Mouse (Mus musculus): ENCODE measurements around the gene Gal. TPM values are rescaled to one million over a fixed set of nuclear protein-coding genes. Genes with fewer than 3 reads are reported as not detected.
A peak's percentile ranks its signal among the peaks of the same experiment; 100 is the strongest.

The Gal gene
- polyA plus RNA-seq, 1 experiment from 2014 or later: 13.9 TPM

GRCm38 (mm10) chr19:3429156-3429816, 14.9 kb upstream of the Gal start:
- Histone ChIP-seq H3K27me3 (ENCODE audit: control insufficient read depth, insufficient read depth, low read length) (no peaks in the 10 kb centered on the region), H3K36me3 (ENCODE audit: control insufficient read depth, insufficient read depth, low read length) (no peaks in the 10 kb centered on the region), H3K9me3 (ENCODE audit: control insufficient read depth, low read length) (no peaks in the 10 kb centered on the region), H3K9ac (replicated peaks; ENCODE audit: low read depth, low read length) (no peak overlapping the region), H3K27ac (ENCODE audit: low read depth, low read length) (no peak overlapping the region; the same call in 1 of the 2 replicates), H3K4me1 (ENCODE audit: control insufficient read depth, insufficient read depth, low read length) (0 out of 2 replicates have a peak, but pooled peaks cover 3% of the 10 kb centered on the region), H3K4me3 (ENCODE audit: low read depth, low read length) (no peak overlapping the region), H3K4me2 (ENCODE audit: low read depth, low read length) (no peak overlapping the region)
- WGBS: 52% methylated on average over 7 of the region's 7 CpGs
- ATAC-seq (ENCODE audit: low read depth): no peak

GRCm38 (mm10) chr19:3428057-3428830, 13.9 kb upstream of the Gal start:
- Histone ChIP-seq H3K4me1 (ENCODE audit: control insufficient read depth, insufficient read depth, low read length) (0 out of 2 replicates have a peak, but pooled peaks cover 3% of the 10 kb centered on the region), H3K9me3 (ENCODE audit: control insufficient read depth, low read length) (no peaks in the 10 kb centered on the region), H3K4me2 (ENCODE audit: low read depth, low read length) (no peak overlapping the region), H3K9ac (replicated peaks; ENCODE audit: low read depth, low read length) (no peak overlapping the region), H3K27me3 (ENCODE audit: control insufficient read depth, insufficient read depth, low read length) (no peaks in the 10 kb centered on the region), H3K4me3 (ENCODE audit: low read depth, low read length) (no peak overlapping the region), H3K36me3 (ENCODE audit: control insufficient read depth, insufficient read depth, low read length) (no peaks in the 10 kb centered on the region), H3K27ac (ENCODE audit: low read depth, low read length) (no peak overlapping the region)
- ATAC-seq (ENCODE audit: low read depth): no peak
- 71% methylated on average over 15 of the region's 15 CpGs for whole genome bisulfite sequencing

- H3K27ac ChIP-seq (ENCODE audit: low read depth, low read length): no peak overlapping the region
- H3K9me3 ChIP-seq (ENCODE audit: control insufficient read depth, low read length): no peaks in the 10 kb centered on the region
- 0 out of 2 replicates have a peak, but pooled peaks cover 3% of the 10 kb centered on the region for H3K4me1 ChIP-seq (ENCODE audit: control insufficient read depth, insufficient read depth, low read length)
- ATAC-seq (ENCODE audit: low read depth): no peak
- H3K27me3 ChIP-seq (ENCODE audit: control insufficient read depth, insufficient read depth, low read length): no peaks in the 10 kb centered on the region
- H3K36me3 ChIP-seq (ENCODE audit: control insufficient read depth, insufficient read depth, low read length): no peaks in the 10 kb centered on the region
- 88% methylated on average over 2 of the region's 2 CpGs for WGBS
- H3K4me3 ChIP-seq (ENCODE audit: low read depth, low read length): no peak overlapping the region
- no peak overlapping the region for H3K4me2 ChIP-seq (ENCODE audit: low read depth, low read length)
- no peak overlapping the region for H3K9ac ChIP-seq (replicated peaks; ENCODE audit: low read depth, low read length)
Observed at GRCm38 (mm10) chr19:3424214-3424613, 9.9 kb upstream of the Gal start.

- Histone ChIP-seq H3K4me3 (ENCODE audit: low read depth, low read length) (no peak overlapping the region), H3K27ac (ENCODE audit: low read depth, low read length) (no peak overlapping the region), H3K4me1 (ENCODE audit: control insufficient read depth, insufficient read depth, low read length) (no peaks in the 10 kb centered on the region), H3K36me3 (ENCODE audit: control insufficient read depth, insufficient read depth, low read length) (no peaks in the 10 kb centered on the region), H3K9ac (replicated peaks; ENCODE audit: low read depth, low read length) (no peak overlapping the region), H3K4me2 (ENCODE audit: low read depth, low read length) (no peak overlapping the region), H3K9me3 (ENCODE audit: control insufficient read depth, low read length) (no peaks in the 10 kb centered on the region), H3K27me3 (ENCODE audit: control insufficient read depth, insufficient read depth, low read length) (no peaks in the 10 kb centered on the region)
- 65% methylated on average over 4 of the region's 4 CpGs for WGBS
- ATAC-seq (ENCODE audit: low read depth): no peak
Observed at GRCm38 (mm10) chr19:3422981-3423380, 8.6 kb upstream of the Gal start.

- 28% methylated on average over 6 of the region's 6 CpGs for WGBS
- no peaks in the 10 kb centered on the region for H3K27me3 ChIP-seq (ENCODE audit: control insufficient read depth, insufficient read depth, low read length)
- no peak overlapping the region for H3K9ac ChIP-seq (replicated peaks; ENCODE audit: low read depth, low read length)
- H3K27ac ChIP-seq (ENCODE audit: low read depth, low read length): no peak overlapping the region
- ATAC-seq (ENCODE audit: low read depth): peak; percentile 49; the same call in 1 of the 2 replicates
- no peaks in the 10 kb centered on the region for H3K4me1 ChIP-seq (ENCODE audit: control insufficient read depth, insufficient read depth, low read length)
- H3K9me3 ChIP-seq (ENCODE audit: control insufficient read depth, low read length): no peaks in the 10 kb centered on the region
- no peak overlapping the region for H3K4me2 ChIP-seq (ENCODE audit: low read depth, low read length)
- H3K36me3 ChIP-seq (ENCODE audit: control insufficient read depth, insufficient read depth, low read length): no peaks in the 10 kb centered on the region
- no peak overlapping the region for H3K4me3 ChIP-seq (ENCODE audit: low read depth, low read length)
Observed at GRCm38 (mm10) chr19:3422488-3422887, 8.1 kb upstream of the Gal start.

GRCm38 (mm10) chr19:3419251-3419650, 4.9 kb upstream of the Gal start:
- 45% methylated on average over 5 of the region's 5 CpGs for WGBS
- ATAC-seq (ENCODE audit: low read depth): 0 out of 2 replicates have a peak, but pooled peaks have one; percentile 33

GRCm38 (mm10) chr19:3405531-3406281, 8.6 kb downstream of the Gal start:
- WGBS: 74% methylated on average over 1 of the region's 1 CpGs
- H3K4me3 ChIP-seq (ENCODE audit: low read depth, low read length): no peak overlapping the region
- no peak for ATAC-seq (ENCODE audit: low read depth)
- H3K4me1 ChIP-seq (ENCODE audit: control insufficient read depth, insufficient read depth, low read length): no peaks in the 10 kb centered on the region
- H3K27ac ChIP-seq (ENCODE audit: low read depth, low read length): no peak overlapping the region
- H3K9ac ChIP-seq (replicated peaks; ENCODE audit: low read depth, low read length): no peak overlapping the region
- H3K9me3 ChIP-seq (ENCODE audit: control insufficient read depth, low read length): no peaks in the 10 kb centered on the region
- no peak overlapping the region for H3K4me2 ChIP-seq (ENCODE audit: low read depth, low read length)
- H3K27me3 ChIP-seq (ENCODE audit: control insufficient read depth, insufficient read depth, low read length): no peaks in the 10 kb centered on the region
- no peaks in the 10 kb centered on the region for H3K36me3 ChIP-seq (ENCODE audit: control insufficient read depth, insufficient read depth, low read length)

More at GRCm38 (mm10) chr19:3419251-3419650, 4.9 kb upstream of the Gal start:
- no peak overlapping the region for H3K4me3 ChIP-seq (ENCODE audit: low read depth, low read length)
- no peak overlapping the region for H3K4me2 ChIP-seq (ENCODE audit: low read depth, low read length)
- H3K4me1 ChIP-seq (ENCODE audit: control insufficient read depth, insufficient read depth, low read length): no peaks in the 10 kb centered on the region
- no peak overlapping the region for H3K9ac ChIP-seq (replicated peaks; ENCODE audit: low read depth, low read length)
- H3K9me3 ChIP-seq (ENCODE audit: control insufficient read depth, low read length): no peaks in the 10 kb centered on the region
- no peak overlapping the region for H3K27ac ChIP-seq (ENCODE audit: low read depth, low read length)
- no peaks in the 10 kb centered on the region for H3K36me3 ChIP-seq (ENCODE audit: control insufficient read depth, insufficient read depth, low read length)
- 0 out of 2 replicates have a peak, but pooled peaks cover 5% of the 10 kb centered on the region for H3K27me3 ChIP-seq (ENCODE audit: control insufficient read depth, insufficient read depth, low read length)

GRCm38 (mm10) chr19:3404030-3404429, 10.3 kb downstream of the Gal start:
- ATAC-seq (ENCODE audit: low read depth): no peak
- Histone ChIP-seq H3K9ac (replicated peaks; ENCODE audit: low read depth, low read length) (no peak overlapping the region), H3K4me2 (ENCODE audit: low read depth, low read length) (no peak overlapping the region), H3K4me1 (ENCODE audit: control insufficient read depth, insufficient read depth, low read length) (no peaks in the 10 kb centered on the region), H3K27ac (ENCODE audit: low read depth, low read length) (no peak overlapping the region), H3K27me3 (ENCODE audit: control insufficient read depth, insufficient read depth, low read length) (no peaks in the 10 kb centered on the region), H3K9me3 (ENCODE audit: control insufficient read depth, low read length) (no peaks in the 10 kb centered on the region), H3K4me3 (ENCODE audit: low read depth, low read length) (no peak overlapping the region), H3K36me3 (ENCODE audit: control insufficient read depth, insufficient read depth, low read length) (no peaks in the 10 kb centered on the region)
- WGBS: 87% methylated on average over 7 of the region's 7 CpGs

All from neural tube, embryonic 14.5 days (tissue).